Mouse (Mus musculus) bone marrow, adult 2 months (tissue): ENCODE data around the gene 2610528A11Rik.

Experiments used
- CTCF ChIP-seq: fragments of 200-500 bp; IDR thresholded peaks from 2 replicates; pipeline ENCODE4 v1.5.1; 2011; ENCODE audit warnings: low read length, control low read depth; ENCODE audit not compliant: control insufficient read depth, insufficient read depth
- POLR2A ChIP-seq: fragments of 200-500 bp; IDR thresholded peaks from 2 replicates; pipeline ENCODE4 v1.6.1; 2011; ENCODE audit warnings: low read depth, mild to moderate bottlenecking, control low read depth, low read length, borderline replicate concordance; ENCODE audit not compliant: control insufficient read depth

- TF ChIP-seq POLR2A (no peak), CTCF (no peak)
Measured at GRCm38 (mm10) chr14:37066636-37067035, 47.2 kb downstream of the 2610528A11Rik start.
